Mouse (Mus musculus): ENCODE measurements at regions not wholly inside any gene's neighbourhood (a gene's known extent, or its start where the extent isn't known, plus 50 kb on each side); places are given as distances from the start of the nearest gene placed in this dataset.

GRCm38 (mm10) chr5:148641652-148642395 lies 89.2 kb upstream of the Ubl3 start:
- TF ChIP-seq CTCF (IDR thresholded peaks at IDR 0.05; ENCODE audit: control insufficient read depth, insufficient read depth, low read length) (no peak), POLR2A (IDR thresholded peaks at IDR 0.05; ENCODE audit: borderline replicate concordance, control insufficient read depth, low read depth, low read length) (no peak)
